Mouse (Mus musculus) layer of hippocampus, adult 9-11 months (tissue): ENCODE measurements around the gene Dpf3.
A peak's percentile ranks its signal among the peaks of the same experiment; 100 is the strongest.

Experiments
- DNase-seq: peaks from one replicate; pipeline ENCODE4 v3.0.0; 2022

The Dpf3 gene

GRCm38 (mm10) chr12:83271215-83271614 lies 216.3 kb downstream of the Dpf3 start:
- DNase-seq = no peak

DNA sequence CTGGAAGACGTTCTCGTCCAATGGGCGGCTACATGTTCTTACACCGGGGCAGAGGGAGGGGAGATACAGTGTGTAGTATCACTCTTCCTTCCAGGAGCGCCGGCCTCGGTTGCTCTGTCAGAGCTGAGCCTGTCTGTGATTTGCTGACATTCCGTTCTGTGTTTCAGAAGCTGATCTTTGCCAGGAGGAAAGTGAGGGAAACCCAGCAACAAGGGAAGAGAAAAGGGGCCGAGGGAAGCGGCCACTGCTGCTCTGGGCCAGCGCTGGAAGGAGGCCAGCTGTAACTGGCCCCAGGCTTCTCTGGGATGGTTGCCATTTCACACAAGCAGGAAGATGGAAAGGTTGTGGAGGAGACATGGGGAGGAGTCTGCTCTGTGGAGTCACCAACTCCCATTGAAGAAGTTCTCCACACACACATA lies 219.0 kb downstream of the Dpf3 start:
- peak; percentile 61 for DNase-seq

DNA sequence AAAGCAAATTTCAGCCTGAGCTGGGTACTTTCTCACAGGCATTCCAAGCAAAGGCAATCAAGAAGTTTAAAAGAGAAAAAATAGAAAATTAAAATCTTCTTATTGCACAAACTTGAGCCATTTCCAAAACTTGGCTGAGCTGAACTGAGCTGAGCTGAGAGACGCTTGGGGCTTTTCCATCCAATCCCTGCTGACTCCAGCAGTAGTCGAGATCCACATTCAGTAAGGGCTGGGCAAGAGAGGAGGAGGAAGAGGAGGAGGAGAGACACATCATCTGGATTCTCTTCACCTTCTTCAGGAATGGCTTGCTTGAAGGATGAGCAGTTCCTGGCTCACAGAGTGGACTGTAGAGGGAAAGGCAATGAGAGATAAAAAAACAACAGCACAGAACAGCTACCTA lies 227.0 kb downstream of the Dpf3 start:
- no peak for DNase-seq

DNA sequence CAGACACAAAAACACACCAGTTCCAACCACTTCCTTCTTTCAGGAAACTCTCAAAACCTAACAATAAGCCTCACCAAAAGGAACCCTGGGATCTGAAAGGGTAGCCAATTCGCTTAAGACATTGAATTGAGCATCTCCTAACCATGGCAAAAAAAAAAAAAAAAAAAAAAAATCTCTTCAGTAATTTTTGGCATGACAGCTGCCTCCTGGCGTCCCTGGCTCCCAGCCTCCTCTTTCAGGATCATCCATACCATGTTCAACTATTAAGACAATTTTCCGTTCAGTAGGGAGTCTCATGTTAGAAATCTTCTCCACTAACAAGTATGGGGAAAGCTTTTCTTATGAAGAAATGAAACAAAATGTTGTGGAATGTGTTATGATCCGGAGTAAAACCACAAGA lies 233.1 kb downstream of the Dpf3 start:
- DNase-seq = no peak

GRCm38 (mm10) chr12:83249066-83249465 lies 238.4 kb downstream of the Dpf3 start:
- DNase-seq = no peak

DNA sequence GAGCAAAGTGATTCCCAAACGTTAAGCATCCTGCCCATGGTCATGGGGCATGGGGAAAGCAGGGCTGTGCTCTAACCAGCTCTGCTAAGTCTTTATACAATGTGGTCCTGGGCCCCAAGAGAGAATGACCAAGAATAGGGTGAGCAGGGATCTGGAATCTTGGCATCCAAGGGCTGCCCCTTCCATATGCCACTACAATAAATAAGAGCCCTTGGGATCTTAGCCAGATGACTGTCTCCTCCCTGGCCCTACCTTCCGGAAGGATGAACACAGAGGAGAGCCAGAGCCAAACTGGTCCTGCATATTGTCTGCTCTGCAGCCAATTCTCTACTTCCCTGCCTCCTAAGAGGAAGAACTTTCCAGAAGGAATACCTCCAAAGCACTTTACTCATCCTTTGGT lies 238.9 kb downstream of the Dpf3 start:
- DNase-seq = no peak

DNA sequence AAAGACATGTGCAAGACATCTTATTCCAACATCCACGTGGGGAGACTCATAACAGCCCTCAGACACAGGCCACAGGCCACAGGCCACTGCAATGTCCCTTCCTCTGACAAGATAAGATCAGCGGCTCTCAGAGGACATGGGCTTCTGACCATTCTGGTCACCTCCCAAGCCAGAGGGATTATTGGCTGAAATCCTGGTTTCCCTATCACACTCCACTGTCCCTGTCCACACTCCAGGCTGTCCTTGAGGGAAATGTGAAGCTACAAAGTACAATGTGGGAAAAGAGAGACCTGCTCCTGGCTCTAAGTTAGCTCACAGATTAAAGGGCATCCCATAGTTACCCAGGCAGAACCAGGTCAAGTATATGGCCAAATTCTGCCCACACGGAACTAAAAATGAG lies 239.8 kb downstream of the Dpf3 start:
- DNase-seq = no peak

- DNase-seq = no peak
These were observed 246.5 kb downstream of the Dpf3 start for GRCm38 (mm10) chr12:83241022-83241421.

DNA sequence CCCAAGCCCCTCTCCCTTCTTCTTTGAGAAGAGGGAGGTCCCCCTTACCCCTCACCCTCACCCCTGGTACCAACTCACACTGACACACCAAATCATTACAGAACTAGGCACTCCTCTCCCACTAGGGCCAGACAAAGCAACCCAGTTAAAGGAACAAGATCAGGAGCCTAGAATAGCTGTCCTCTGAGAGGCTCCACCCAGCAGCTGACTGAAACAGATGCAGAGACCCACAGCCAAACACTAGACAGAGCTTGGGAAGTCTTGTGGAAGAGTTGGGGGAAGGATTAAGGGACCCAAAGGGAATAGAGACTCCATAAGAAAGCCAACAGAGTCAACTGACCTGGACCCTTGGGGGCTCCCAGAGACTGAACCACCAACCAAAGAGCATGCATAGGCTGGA lies 246.9 kb downstream of the Dpf3 start:
- DNase-seq = no peak

GRCm38 (mm10) chr12:83235781-83236180 lies 251.7 kb downstream of the Dpf3 start:
- no peak for DNase-seq

- no peak for DNase-seq
These were observed 252.5 kb downstream of the Dpf3 start for GRCm38 (mm10) chr12:83234981-83235380.

- no peak for DNase-seq
These were observed 253.9 kb downstream of the Dpf3 start for GRCm38 (mm10) chr12:83233651-83234050.

GRCm38 (mm10) chr12:83232916-83233315 lies 254.6 kb downstream of the Dpf3 start:
- DNase-seq = no peak

GRCm38 (mm10) chr12:83231258-83231657 lies 256.3 kb downstream of the Dpf3 start:
- DNase-seq = no peak

GRCm38 (mm10) chr12:83229683-83230082 lies 257.8 kb downstream of the Dpf3 start:
- no peak for DNase-seq

DNA sequence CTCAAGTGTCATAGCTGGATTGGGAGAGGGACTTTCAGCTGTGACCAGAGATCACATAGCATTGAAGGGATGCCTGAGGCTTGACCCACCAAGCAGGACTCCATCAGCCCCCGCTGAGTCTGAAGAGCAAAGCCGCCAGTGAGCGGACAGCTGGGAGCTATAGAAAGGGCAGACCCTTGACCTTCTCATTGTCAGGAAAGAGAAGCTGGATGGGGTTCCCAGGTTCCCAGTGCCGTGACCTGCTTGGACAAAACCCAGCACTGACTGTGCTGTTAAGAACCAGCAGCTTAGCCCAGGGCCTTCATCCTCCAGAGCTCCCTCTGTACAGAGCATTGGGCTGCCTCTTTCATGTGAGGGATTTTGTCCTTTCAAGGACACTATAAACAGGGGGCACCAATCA lies 260.5 kb downstream of the Dpf3 start:
- DNase-seq = no peak

DNA sequence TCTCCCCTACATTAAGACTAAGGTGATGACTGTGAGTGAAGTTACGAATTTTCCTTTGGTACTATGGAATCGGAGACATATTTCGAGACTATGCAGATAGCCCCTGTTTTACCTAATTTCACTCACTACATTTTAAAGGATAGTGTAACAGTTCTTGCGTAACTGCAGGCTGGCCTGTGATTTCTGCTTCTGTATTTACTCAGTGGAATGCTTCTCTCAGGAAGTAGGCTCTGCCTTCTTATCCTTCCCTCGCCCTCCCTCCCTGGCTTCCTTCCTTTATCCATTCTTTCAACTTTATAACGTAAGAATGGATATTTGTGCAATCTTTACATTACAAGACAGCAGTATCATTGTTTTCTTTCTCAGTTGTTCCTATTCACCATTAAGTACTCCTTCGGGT lies 266.6 kb downstream of the Dpf3 start:
- DNase-seq = no peak

- no peak for DNase-seq
These were observed 273.6 kb downstream of the Dpf3 start for GRCm38 (mm10) chr12:83213879-83214341.

- DNase-seq = no peak
These were observed 275.5 kb downstream of the Dpf3 start for GRCm38 (mm10) chr12:83211976-83212375.

- DNase-seq = no peak
These were observed 276.2 kb downstream of the Dpf3 start for GRCm38 (mm10) chr12:83211146-83211822.

DNA sequence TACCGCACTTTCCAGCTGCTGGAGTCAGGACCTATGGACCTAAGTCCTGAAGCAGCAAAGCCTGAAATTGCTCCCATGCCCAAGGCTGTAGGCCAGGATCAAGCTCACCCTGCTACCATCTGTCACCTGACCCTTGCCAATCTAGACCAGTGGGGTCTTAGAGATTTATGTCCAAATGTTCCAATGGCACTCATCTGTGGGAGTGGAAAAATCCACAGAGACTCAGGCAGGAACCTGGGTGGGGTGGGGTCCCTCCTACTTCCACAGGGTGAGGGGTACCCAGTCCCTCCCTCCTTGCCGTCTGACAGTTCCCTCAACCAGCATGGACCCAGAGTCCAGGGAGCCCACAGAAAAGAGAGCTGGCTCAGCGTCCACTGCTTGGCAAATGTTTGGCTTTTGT lies 276.8 kb downstream of the Dpf3 start:
- no peak for DNase-seq

DNA sequence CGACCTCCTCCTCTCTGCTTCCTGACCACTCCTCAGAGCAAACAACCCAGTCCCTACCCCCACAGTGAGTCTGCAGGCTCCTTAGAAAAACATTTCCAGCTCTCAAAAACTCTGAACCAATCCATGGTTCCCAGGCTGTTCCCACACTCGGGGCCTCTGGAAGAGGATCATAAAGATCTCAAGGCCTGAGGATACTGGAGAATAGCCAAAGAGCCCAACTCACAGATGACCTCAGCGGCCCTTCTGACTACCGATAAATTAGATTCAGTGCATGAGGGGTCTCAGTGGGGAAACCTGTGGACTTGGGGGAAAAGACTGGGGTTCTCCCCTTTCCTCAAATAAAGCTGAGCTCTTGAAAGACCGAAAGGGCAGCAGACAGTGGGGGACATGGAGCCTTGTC lies 277.2 kb downstream of the Dpf3 start:
- DNase-seq = no peak

DNA sequence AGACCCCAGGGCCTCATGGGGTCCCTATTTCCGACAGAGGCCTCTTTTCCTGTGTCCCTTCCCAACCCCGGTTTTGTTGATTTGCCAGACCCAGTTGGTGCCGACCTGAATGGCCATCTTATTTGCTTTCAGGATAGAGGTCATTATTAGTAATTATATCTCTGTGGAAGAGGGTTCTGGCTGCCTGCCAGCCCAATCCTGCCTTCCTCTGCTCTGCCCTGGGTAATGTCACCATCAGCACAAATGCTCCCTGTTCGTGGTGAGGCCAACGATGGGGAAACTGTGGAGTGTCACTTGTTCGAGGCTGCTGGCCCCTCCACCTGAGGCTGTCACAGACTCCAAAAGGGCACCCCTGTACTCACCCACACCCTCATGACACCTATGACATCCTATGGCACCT lies 278.1 kb downstream of the Dpf3 start:
- no peak for DNase-seq

GRCm38 (mm10) chr12:83208841-83209240 lies 278.7 kb downstream of the Dpf3 start:
- DNase-seq = no peak

DNA sequence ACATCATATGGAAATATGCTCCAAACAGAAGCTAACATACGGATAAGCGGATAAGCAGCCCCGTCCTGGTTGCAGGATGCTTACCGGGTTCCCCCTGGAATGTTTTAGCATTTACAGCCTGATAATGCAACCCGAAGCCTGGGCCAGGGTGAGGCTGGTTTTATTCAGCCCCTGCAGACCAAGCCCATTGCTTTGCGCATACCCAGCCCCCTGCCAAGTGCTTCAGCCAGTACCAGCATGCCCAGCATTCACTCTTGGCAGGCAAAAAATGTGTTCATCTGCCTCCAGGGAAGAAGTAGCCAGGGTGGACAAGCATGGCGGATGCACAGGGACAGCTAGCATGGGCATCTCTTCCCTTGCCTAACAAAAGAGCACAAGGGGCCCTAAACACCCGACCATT lies 279.5 kb downstream of the Dpf3 start:
- DNase-seq = peak; percentile 23
